Mouse (Mus musculus) adrenal gland, postnatal 10 days (tissue): ENCODE data around the gene Ereg. TPM values are rescaled to one million over a fixed set of nuclear protein-coding genes. Genes with fewer than 3 reads are reported as not detected.
A peak's percentile ranks its signal among the peaks of the same experiment; 100 is the strongest.

Experiments used
- DNase-seq: peaks from one replicate; pipeline ENCODE4 v3.0.0; 2021; ENCODE audit warnings: mixed read lengths
- total RNA-seq, 2 experiments: library from RNA; stranded (reverse); gene quantifications; 2 replicates each; pipeline ENCODE4 v1.2.3; 2021

Ereg gene
- total RNA-seq, 2 experiments from 2014 or later: 0.09 TPM; not detected in 1

DNA sequence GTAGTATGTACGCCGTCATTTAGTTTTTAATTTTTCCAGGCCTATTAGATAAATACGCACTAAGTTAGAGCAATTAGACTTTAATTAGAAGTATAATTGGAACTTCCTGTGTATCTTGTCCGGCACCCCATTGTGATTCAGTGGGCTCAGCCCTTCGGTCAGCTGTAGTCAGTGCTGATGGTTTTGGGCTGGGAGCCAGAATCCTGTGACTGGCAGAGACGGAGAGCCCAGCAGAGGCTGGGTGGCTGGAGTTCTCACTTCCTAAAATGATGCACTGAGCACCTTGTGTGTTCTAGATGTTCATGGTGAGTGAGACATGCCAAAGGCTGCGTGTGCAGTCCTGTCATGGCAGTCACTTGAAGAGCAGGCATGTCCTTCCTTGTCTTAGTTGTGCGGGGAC, 36.6 kb downstream of the Ereg start:
- no peak for DNase-seq

DNA sequence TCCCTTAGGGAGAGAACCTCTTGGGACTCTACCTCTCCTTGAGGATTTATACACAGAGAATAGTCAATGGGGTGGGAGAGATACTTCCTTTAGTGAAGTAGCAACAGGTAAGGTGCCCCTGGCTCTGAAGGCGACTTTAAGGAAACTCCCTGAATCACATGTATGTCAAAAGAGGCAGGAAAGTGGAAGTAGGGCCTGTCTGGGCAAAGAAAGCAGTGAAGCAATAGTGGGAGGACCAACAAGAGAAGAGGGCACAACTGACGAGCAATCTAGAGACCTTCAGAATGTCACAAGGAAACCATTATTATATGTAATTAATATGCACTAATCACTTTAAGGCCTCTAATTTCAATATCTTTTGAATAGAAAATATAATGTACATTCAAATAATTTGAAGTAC, 39.5 kb downstream of the Ereg start:
- no peak for DNase-seq

GRCm38 (mm10) chr5:91114574-91114973, 40.2 kb downstream of the Ereg start:
- DNase-seq: no peak

DNA sequence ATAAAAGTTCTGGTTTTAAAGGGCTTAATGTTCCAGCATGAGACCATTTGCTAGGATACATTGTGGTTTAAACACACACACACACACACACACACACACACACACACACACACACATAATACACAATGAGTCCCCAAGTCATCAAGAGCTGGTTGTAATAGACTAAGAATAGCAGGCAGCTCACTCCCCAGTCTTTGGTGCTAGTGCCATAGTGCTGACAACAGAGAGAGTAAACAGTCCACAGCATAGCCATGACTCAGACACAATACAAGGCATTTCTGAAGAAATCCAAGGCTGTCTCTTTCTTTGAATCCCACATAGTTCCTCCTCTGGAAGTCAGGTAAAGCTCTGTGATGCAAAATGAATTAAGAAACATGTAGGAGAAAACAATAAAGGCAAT, 44.2 kb downstream of the Ereg start:
- DNase-seq: no peak

DNA sequence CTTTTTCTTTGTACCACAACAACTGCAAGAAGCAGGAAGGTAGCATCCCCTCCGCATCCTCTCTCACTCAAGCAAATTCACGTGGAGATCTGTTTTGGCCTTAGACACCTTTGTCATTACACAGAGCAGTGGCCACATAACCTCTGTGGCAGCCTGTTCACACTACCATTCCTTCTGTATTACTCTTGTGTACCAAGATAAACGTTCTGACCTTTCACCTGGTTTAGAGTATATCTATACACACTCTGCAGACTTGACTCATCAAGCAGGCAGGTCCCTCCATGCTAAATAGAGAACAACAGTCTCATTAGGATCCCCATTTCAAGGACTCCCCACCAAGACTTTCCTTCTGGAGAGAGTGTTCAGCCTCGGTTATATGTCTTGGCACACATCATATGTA, 49.0 kb downstream of the Ereg start:
- DNase-seq: no peak

GRCm38 (mm10) chr5:91124140-91124539, 49.7 kb downstream of the Ereg start:
- DNase-seq: no peak

DNA sequence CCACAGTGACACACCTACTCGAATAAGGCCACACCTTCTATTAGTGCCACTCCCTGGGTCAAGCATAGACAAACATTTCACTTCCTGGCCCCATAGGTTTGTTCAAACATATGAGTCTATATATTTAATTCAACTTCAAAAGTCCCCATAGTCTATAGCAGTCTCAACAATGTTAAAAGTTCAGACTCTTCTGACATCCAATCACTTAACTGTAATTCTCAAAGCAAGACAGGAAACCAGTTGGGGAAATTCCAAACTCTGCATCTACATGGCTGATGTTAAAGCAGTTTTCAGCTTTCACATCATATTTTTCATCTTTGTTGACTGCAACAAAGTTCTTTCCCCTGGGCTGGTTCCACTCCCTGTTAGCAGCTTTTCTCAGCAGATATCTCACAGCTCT, 52.2 kb downstream of the Ereg start:
- DNase-seq: no peak

DNA sequence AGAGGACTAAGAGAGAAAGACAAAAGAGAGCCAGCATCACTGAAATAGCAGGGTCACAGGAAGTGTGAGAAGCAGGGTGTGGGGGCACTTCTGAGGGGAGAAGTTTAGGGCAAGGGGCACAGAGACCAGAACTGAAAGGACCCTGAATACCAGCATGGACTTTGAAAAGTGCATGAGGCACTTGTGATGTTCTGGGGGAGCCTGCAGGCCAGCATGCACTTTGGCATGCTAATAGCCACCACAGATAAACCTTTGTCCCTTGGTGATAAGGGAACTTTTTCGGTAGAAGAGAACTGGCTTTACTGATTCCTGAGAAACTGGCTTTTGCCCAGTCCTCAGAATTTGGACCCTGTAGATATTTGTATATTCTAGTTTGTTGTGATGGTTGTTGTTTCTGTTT, 60.5 kb downstream of the Ereg start:
- DNase-seq: no peak

- no peak for DNase-seq
Observed at GRCm38 (mm10) chr5:91138970-91139369, 64.5 kb downstream of the Ereg start.

- DNase-seq: peak; percentile 65
Observed at GRCm38 (mm10) chr5:91139446-91139873, 65.0 kb downstream of the Ereg start, which contains the start of gene Areg. Gene Areg, plus strand, starts transcription at chr5:91139599.

- DNase-seq: no peak
Observed at GRCm38 (mm10) chr5:91140896-91141448, 66.5 kb downstream of the Ereg start.

Other genes starting within 250 kb of the Ereg start
- 1 to 10 TPM; 1.3 TPM for gene Cxcl1, start 183.4 kb upstream of the Ereg start, total RNA-seq
- under 1 TPM in 1 of 2 experiments, not detected in 1; 0.36 TPM for gene Cxcl2, start 170.8 kb upstream of the Ereg start, total RNA-seq
- gene Mthfd2l, start 143.5 kb upstream of the Ereg start, total RNA-seq: 10 to 100 TPM; 14.8 to 16.1 TPM
- not detected for gene Epgn, start 47.2 kb upstream of the Ereg start, total RNA-seq
- gene Areg, start 65.0 kb downstream of the Ereg start, total RNA-seq: under 1 TPM in 1 of 2 experiments, not detected in 1; 0.21 TPM